Mouse (Mus musculus) cerebellum, adult 2 months (tissue): Measurements from ENCODE around the gene 4933405O20Rik. TPM values are rescaled to one million over a fixed set of nuclear protein-coding genes. Genes with fewer than 3 reads are reported as not detected.

Experiments used
- DNase-seq, 2 experiments: peaks; one replicate each; pipeline ENCODE4 v3.0.0; 2021
- H3K27ac ChIP-seq: fragments of 200-500 bp; 2 replicates; pipeline ENCODE4 v1.5.1; 2012; ENCODE audit warnings: low read length, control low read depth, inconsistent platforms; ENCODE audit not compliant: insufficient read depth
- H3K27me3 ChIP-seq: fragments of 200-500 bp; 2 replicates; pipeline ENCODE4 v1.6.1; 2012; ENCODE audit warnings: inconsistent platforms, mild to moderate bottlenecking, low read length, moderate library complexity; ENCODE audit not compliant: control insufficient read depth, insufficient read depth
- H3K4me1 ChIP-seq: fragments of 200-500 bp; 2 replicates; pipeline ENCODE4 v1.6.1; 2011; ENCODE audit warnings: low read length; ENCODE audit not compliant: control insufficient read depth, insufficient read depth
- H3K4me3 ChIP-seq: fragments of 200-500 bp; replicated peaks from 2 replicates; pipeline ENCODE3; 2011; ENCODE audit warnings: mild to moderate bottlenecking, low read depth, low read length, control low read depth; ENCODE audit not compliant: insufficient read depth
- CTCF ChIP-seq: fragments of 200-500 bp; IDR thresholded peaks from 2 replicates; pipeline ENCODE4 v1.5.1; 2011; ENCODE audit warnings: low read depth, mild to moderate bottlenecking, control low read depth, low read length, moderate library complexity, borderline replicate concordance; ENCODE audit not compliant: insufficient read depth
- POLR2A ChIP-seq: fragments of 200-500 bp; IDR thresholded peaks from 2 replicates; pipeline ENCODE4 v1.6.1; 2011; ENCODE audit warnings: low read length, control low read depth, borderline replicate concordance; ENCODE audit not compliant: insufficient read depth
- WGBS: fragments of 180-500 bp; shearing (Covaris S2); methylation state at CpG from one replicate; pipeline ENCODE4 v1.1.7; 2018; 5-methylcytosine and 5-hydroxymethylcytosine counted together
- polyA plus RNA-seq: library from polyadenylated mRNA; depleted of rRNA; stranded (reverse); fragments of >200 nt; gene quantifications from 2 replicates; pipeline ENCODE4 v1.2.3, GENCODE M21; 2012

4933405O20Rik gene
- polyA plus RNA-seq, 1 experiment, result 0.23 TPM

GRCm38 (mm10) chr7:50633147-50633546 lies 34.2 kb downstream of the 4933405O20Rik start:
- Histone ChIP-seq H3K4me1 (no peaks in the 10 kb centered on the region), H3K27me3 (no peaks in the 10 kb centered on the region), H3K4me3 (no peak overlapping the region), H3K27ac (no peak overlapping the region)
- TF ChIP-seq POLR2A (no peak), CTCF (no peak)
- whole genome bisulfite sequencing, result 74% methylated on average over 2 of the region's 2 CpGs
- no peak for DNase-seq
